Mouse (Mus musculus): ENCODE results near the gene Rapgef2.

Rapgef2 gene

GRCm38 (mm10) chr3:79015621-79016474, 270.5 kb downstream of the Rapgef2 start:
- DNase-seq: no peak

Data from thymus, postnatal 14 days (tissue).